Mouse (Mus musculus) MEL (cell line): ENCODE results near the gene Mesp2. TPM values are rescaled to one million over a fixed set of nuclear protein-coding genes. Genes with fewer than 3 reads are reported as not detected.

ENCODE experiments used
- DNase-seq: peaks from one replicate; pipeline ENCODE4 v3.0.0; 2011; ENCODE audit warnings: low read depth, low spot score
- H3K27ac ChIP-seq: 2 replicates; pipeline ENCODE4 v1.5.1; 2012; ENCODE audit warnings: low read depth, mild to moderate bottlenecking, control low read depth, low read length, moderate library complexity; ENCODE audit not compliant: control insufficient read depth
- H3K27me3 ChIP-seq, 2 experiments: fragments of 150-350 bp in 1 of 2; sonication (generic) in 1 of 2; 2 replicates each; pipeline ENCODE4 v1.6.1; 2012; ENCODE audit warnings: low read length in 2 of 2, mild to moderate bottlenecking in 2 of 2, improper control_type of control experiment in 1 of 2, moderate library complexity in 1 of 2; ENCODE audit not compliant: insufficient read depth in 2 of 2, control insufficient read depth in 1 of 2
- H3K36me3 ChIP-seq, 2 experiments: 2 replicates each; pipeline ENCODE4 v1.6.1; 2012 to 2014; ENCODE audit warnings: low read length in 2 of 2, improper control_type of control experiment in 1 of 2, inconsistent platforms in 1 of 2, mild to moderate bottlenecking in 1 of 2; ENCODE audit not compliant: insufficient read depth in 2 of 2, control insufficient read depth in 1 of 2
- H3K4me1 ChIP-seq, 2 experiments: fragments of 150-350 bp in 1 of 2; sonication (generic) in 1 of 2; 2 replicates each; pipeline ENCODE4 v1.6.1; 2012; ENCODE audit warnings: low read length in 2 of 2, improper control_type of control experiment in 1 of 2, mild to moderate bottlenecking in 1 of 2; ENCODE audit not compliant: insufficient read depth in 2 of 2, control insufficient read depth in 1 of 2
- H3K4me3 ChIP-seq, 2 experiments: fragments of 150-350 bp in 1 of 2; sonication (generic) in 1 of 2; 2 replicates each; pipeline ENCODE4 v1.5.1; 2012; ENCODE audit warnings: low read depth in 2 of 2, low read length in 2 of 2, mild to moderate bottlenecking in 2 of 2, moderate library complexity in 2 of 2, control low read depth in 1 of 2, improper control_type of control experiment in 1 of 2; ENCODE audit not compliant: control insufficient read depth in 1 of 2, insufficient read depth in 1 of 2
- H3K79me2 ChIP-seq: 2 replicates; pipeline ENCODE4 v1.6.1; 2012; ENCODE audit warnings: mild to moderate bottlenecking, low read length, moderate library complexity; ENCODE audit not compliant: control insufficient read depth, poor library complexity, insufficient read depth
- H3K9ac ChIP-seq: 2 replicates; pipeline ENCODE4 v1.6.1; 2012; ENCODE audit warnings: low read depth, mild to moderate bottlenecking, control low read depth, low read length, moderate library complexity; ENCODE audit not compliant: control insufficient read depth, poor library complexity, severe bottlenecking
- H3K9me3 ChIP-seq: fragments of 150-350 bp; sonication (generic); replicated peaks from 2 replicates; pipeline ENCODE4 v1.6.1; 2012; ENCODE audit warnings: mild to moderate bottlenecking, low read length, improper control_type of control experiment, moderate library complexity; ENCODE audit not compliant: insufficient read depth
- BHLHE40 ChIP-seq: IDR thresholded peaks from 2 replicates; pipeline ENCODE4 v1.6.1; 2012; ENCODE audit warnings: low read depth, mild to moderate bottlenecking, inconsistent platforms, low read length, improper control_type of control experiment, borderline replicate concordance
- CHD1 ChIP-seq: IDR thresholded peaks from 2 replicates; pipeline ENCODE4 v1.6.1; 2012; ENCODE audit warnings: low read depth, mild to moderate bottlenecking, inconsistent platforms, low read length, improper control_type of control experiment
- CHD2 ChIP-seq: IDR thresholded peaks from 2 replicates; pipeline ENCODE4 v1.6.1; 2011; ENCODE audit warnings: low read length, improper control_type of control experiment
- CTCF ChIP-seq, 3 experiments: IDR thresholded peaks in 2 of 3; conservative IDR thresholded peaks in 1 of 3; 2 replicates each; pipeline ENCODE4 v1.5.1; 2011 to 2012; ENCODE audit warnings: low read length in 3 of 3, low read depth in 2 of 3, mild to moderate bottlenecking in 2 of 3, improper control_type of control experiment in 1 of 3, inconsistent platforms in 1 of 3, mixed read lengths in 1 of 3, moderate library complexity in 1 of 3; ENCODE audit not compliant: control insufficient read depth in 1 of 3, insufficient read depth in 1 of 3, poor library complexity in 1 of 3, severe bottlenecking in 1 of 3
- E2F4 ChIP-seq: IDR thresholded peaks from 2 replicates; pipeline ENCODE4 v1.6.1; 2011; ENCODE audit warnings: low read depth, low read length, improper control_type of control experiment, borderline replicate concordance
- ELF1 ChIP-seq: IDR thresholded peaks from 2 replicates; pipeline ENCODE4 v1.6.1; 2014; ENCODE audit warnings: low read depth, mild to moderate bottlenecking, inconsistent platforms, low read length, improper control_type of control experiment, moderate library complexity
- EP300 ChIP-seq, 2 experiments: IDR thresholded peaks; 2 replicates each; pipeline ENCODE4 v1.6.1; 2011; ENCODE audit warnings: improper control_type of control experiment in 2 of 2, low read length in 2 of 2, low read depth in 1 of 2, mild to moderate bottlenecking in 1 of 2
- GABPA ChIP-seq: IDR thresholded peaks from 2 replicates; pipeline ENCODE4 v1.6.1; 2012; ENCODE audit warnings: low read depth, mild to moderate bottlenecking, inconsistent platforms, low read length, improper control_type of control experiment, moderate library complexity
- GATA1 ChIP-seq: IDR thresholded peaks from 2 replicates; pipeline ENCODE4 v1.6.1; 2011; ENCODE audit warnings: low read depth, low read length, improper control_type of control experiment
- HCFC1 ChIP-seq: IDR thresholded peaks from 2 replicates; pipeline ENCODE4 v1.6.1; 2012; ENCODE audit warnings: low read depth, mild to moderate bottlenecking, inconsistent platforms, low read length, improper control_type of control experiment, moderate library complexity
- KAT2A ChIP-seq: conservative IDR thresholded peaks from 2 replicates; pipeline ENCODE4 v1.6.1; 2012; ENCODE audit warnings: low read depth, low read length, improper control_type of control experiment, inconsistent platforms
- MAZ ChIP-seq: IDR thresholded peaks from 2 replicates; pipeline ENCODE4 v1.6.1; 2012; ENCODE audit warnings: low read depth, mild to moderate bottlenecking, inconsistent platforms, low read length, improper control_type of control experiment
- MYB ChIP-seq: IDR thresholded peaks from 2 replicates; pipeline ENCODE4 v1.6.1; 2011; ENCODE audit warnings: mild to moderate bottlenecking, low read depth, low read length, improper control_type of control experiment
- POLR2A ChIP-seq, 2 experiments: IDR thresholded peaks; 2 replicates each; pipeline ENCODE4 v1.6.1; 2011 to 2012; ENCODE audit warnings: low read length in 2 of 2, mild to moderate bottlenecking in 2 of 2, control low read depth in 1 of 2, improper control_type of control experiment in 1 of 2, low read depth in 1 of 2, moderate library complexity in 1 of 2; ENCODE audit not compliant: control insufficient read depth in 1 of 2, insufficient read depth in 1 of 2, poor library complexity in 1 of 2
- RCOR1 ChIP-seq: IDR thresholded peaks from 2 replicates; pipeline ENCODE4 v1.6.1; 2012; ENCODE audit warnings: low read depth, mild to moderate bottlenecking, inconsistent platforms, low read length, improper control_type of control experiment
- SMC3 ChIP-seq: IDR thresholded peaks from 2 replicates; pipeline ENCODE4 v1.6.1; 2011; ENCODE audit warnings: low read depth, low read length, improper control_type of control experiment
- TAL1 ChIP-seq: IDR thresholded peaks from 2 replicates; pipeline ENCODE4 v1.6.1; 2012; ENCODE audit warnings: mild to moderate bottlenecking, inconsistent platforms, low read length, moderate library complexity, mixed read lengths
- TBP ChIP-seq: IDR thresholded peaks from 2 replicates; pipeline ENCODE4 v1.8.0; 2011; ENCODE audit warnings: low read depth, low read length, improper control_type of control experiment
- UBTF ChIP-seq: IDR thresholded peaks from 2 replicates; pipeline ENCODE4 v1.6.1; 2012; ENCODE audit warnings: low read depth, mild to moderate bottlenecking, inconsistent platforms, low read length, improper control_type of control experiment, moderate library complexity, borderline replicate concordance; ENCODE audit not compliant: insufficient read depth
- USF1 ChIP-seq: IDR thresholded peaks from 2 replicates; pipeline ENCODE4 v1.6.1; 2014; ENCODE audit warnings: low read depth, mild to moderate bottlenecking, inconsistent platforms, low read length, improper control_type of control experiment, moderate library complexity
- ZKSCAN1 ChIP-seq: IDR thresholded peaks from 2 replicates; pipeline ENCODE4 v1.6.1; 2012; ENCODE audit warnings: low read depth, mild to moderate bottlenecking, inconsistent platforms, low read length, improper control_type of control experiment, moderate library complexity
- ZMIZ1 ChIP-seq: IDR thresholded peaks from 2 replicates; pipeline ENCODE4 v1.6.1; 2012; ENCODE audit warnings: low read depth, mild to moderate bottlenecking, inconsistent platforms, low read length, improper control_type of control experiment, moderate library complexity
- polyA plus RNA-seq, 2 experiments: library from polyadenylated mRNA; stranded (reverse) in 1 of 2; unstranded in 1 of 2; fragments of >175 nt in 1 of 2; fragments of >200 nt in 1 of 2; gene quantifications; 2 replicates each; pipeline versions ENCODE4 v1.2.1 to v1.2.4; 2012; ENCODE audit warnings: low replicate concordance in 2 of 2, low read depth in 1 of 2; ENCODE audit not compliant: insufficient read length in 2 of 2, insufficient read depth in 1 of 2, missing spikeins in 1 of 2
- total RNA-seq: library from RNA; depleted of rRNA; stranded (reverse); fragments of 300-350 nt; gene quantifications from 2 replicates; pipeline ENCODE4 v1.2.3, GENCODE M21; 2012

Mesp2 gene
- total and polyA plus RNA-seq, 3 experiments = not detected

DNA sequence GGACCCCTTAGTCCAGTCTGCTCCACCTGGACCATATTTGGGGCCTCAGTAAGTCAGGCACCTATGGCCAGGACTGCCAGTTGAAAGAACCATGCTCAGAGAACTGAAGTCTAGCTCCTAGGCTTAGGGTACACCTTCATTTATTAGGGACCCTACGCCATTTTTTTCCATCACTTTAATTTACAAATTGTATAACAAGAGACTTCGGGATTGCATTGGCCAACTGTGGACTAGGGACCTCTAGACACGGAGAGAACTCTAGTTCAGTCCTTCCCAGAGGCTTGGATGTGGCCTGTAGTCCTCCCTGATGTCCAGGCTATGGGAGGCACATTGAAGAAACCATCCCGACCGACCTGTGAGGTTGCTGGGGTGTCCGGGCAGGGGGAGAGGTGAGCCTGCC is 16.8 kb upstream of the Mesp2 start, which contains the start of gene Mesp1:
TSS of gene Mesp1 (minus strand) at position 101 of the 400 bp plus-strand sequence.
- Histone ChIP-seq H3K4me1 (no peaks in the 10 kb centered on the region), H3K9me3 (no peaks in the 10 kb centered on the region), H3K79me2 (no peaks in the 10 kb centered on the region), H3K9ac (no peak within 1 kb of the TSS), H3K4me3 (no peak within 1 kb of the TSS), H3K36me3 (no peaks in the 10 kb centered on the region), H3K27ac (no peak within 1 kb of the TSS), H3K27me3 (no peaks in the 10 kb centered on the region)
- TF ChIP-seq SMC3 (no peak), CTCF (IDR thresholded peaks at IDR 0.05 in 2 of 3, conservative IDR thresholded peaks at IDR 0.05 in 1 of 3; ENCODE audit: control insufficient read depth in 1 of 3, insufficient read depth in 1 of 3, low read depth in 2 of 3, low read length in 3 of 3, poor library complexity in 1 of 3, severe bottlenecking in 1 of 3) (no peak), MYB (no peak), GATA1 (no peak), USF1 (no peak), ZKSCAN1 (no peak), ELF1 (no peak), TBP (no peak), EP300 (IDR thresholded peaks at IDR 0.05; ENCODE audit: low read depth in 1 of 2, low read length in 2 of 2) (no peak), MAZ (no peak), CHD2 (no peak), UBTF (no peak)
- DNase-seq = no peak

DNA sequence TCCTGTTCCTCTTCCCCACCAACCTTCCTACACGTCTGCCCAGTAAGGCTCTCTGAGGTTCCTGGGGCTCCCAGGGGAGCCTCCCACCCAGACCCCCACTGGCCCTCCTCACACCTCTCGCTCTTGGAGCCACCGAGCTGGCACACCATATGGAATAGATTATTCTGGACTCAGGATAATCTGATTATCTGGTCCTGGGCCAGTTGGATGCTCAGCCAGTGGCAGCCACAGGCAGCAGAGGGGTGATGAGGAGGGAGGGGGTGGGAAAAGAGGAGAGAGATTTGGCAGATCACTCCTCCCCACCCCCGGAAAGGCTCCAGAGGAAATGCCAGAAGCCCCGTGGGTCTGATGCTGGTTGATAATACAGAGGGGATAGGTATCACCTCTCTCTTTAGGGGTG is 11.9 kb upstream of the Mesp2 start:
- no peaks in the 10 kb centered on the region for H3K36me3 ChIP-seq
- no peaks in the 10 kb centered on the region for H3K79me2 ChIP-seq
- TF ChIP-seq KAT2A (no peak), ELF1 (no peak), ZMIZ1 (no peak), BHLHE40 (no peak), POLR2A (IDR thresholded peaks at IDR 0.05; ENCODE audit: control insufficient read depth in 1 of 2, insufficient read depth in 1 of 2, low read depth in 1 of 2, low read length in 2 of 2, poor library complexity in 1 of 2) (no peak), TBP (no peak), E2F4 (no peak), RCOR1 (no peak), ZKSCAN1 (no peak), MYB (no peak), GABPA (no peak), CHD1 (no peak), HCFC1 (no peak), TAL1 (no peak)
- no peak overlapping the region for H3K9ac ChIP-seq
- H3K27ac ChIP-seq = no peak overlapping the region
- no peak for DNase-seq
- no peaks in the 10 kb centered on the region for H3K27me3 ChIP-seq
- no peaks in the 10 kb centered on the region for H3K4me1 ChIP-seq
- no peaks in the 10 kb centered on the region for H3K9me3 ChIP-seq
- no peak overlapping the region for H3K4me3 ChIP-seq
